Mouse (Mus musculus): ENCODE results near the gene Tob2. TPM values are rescaled to one million over a fixed set of nuclear protein-coding genes. Genes with fewer than 3 reads are reported as not detected.

Tob2 gene
- polyA plus RNA-seq, 1 experiment, result 36.9 TPM

GRCm38 (mm10) chr15:81859330-81860255 lies 997 bp upstream of the Tob2 start:
- H3K27me3 ChIP-seq (ENCODE audit: control insufficient read depth, insufficient read depth, low read length), result no peaks in the 10 kb centered on the region
- peak; percentile 93 to 96 for DNase-seq
- WGBS, result under 1% methylated on average over 39 of the region's 39 CpGs
- no peak; the same call in 1 of the 2 replicates for TF ChIP-seq POLR2A (IDR thresholded peaks at IDR 0.05; ENCODE audit: borderline replicate concordance, insufficient read depth, low read length)
- TF ChIP-seq CTCF (IDR thresholded peaks at IDR 0.05; ENCODE audit: borderline replicate concordance, insufficient read depth, low read depth, low read length), result no peak
- peak overlapping the region; percentile 85 for H3K4me3 ChIP-seq (replicated peaks; ENCODE audit: insufficient read depth, low read depth, low read length)
- peaks cover 7% of the 10 kb centered on the region; the same call in 1 of the 2 replicates for H3K4me1 ChIP-seq (ENCODE audit: control insufficient read depth, insufficient read depth, low read length)
- peak overlapping the region; percentile 100 for H3K27ac ChIP-seq (ENCODE audit: insufficient read depth, low read length)

- TF ChIP-seq POLR2A (IDR thresholded peaks at IDR 0.05; ENCODE audit: borderline replicate concordance, insufficient read depth, low read length) (peak; percentile 99), CTCF (IDR thresholded peaks at IDR 0.05; ENCODE audit: borderline replicate concordance, insufficient read depth, low read depth, low read length) (no peak)
- Histone ChIP-seq H3K4me3 (replicated peaks; ENCODE audit: insufficient read depth, low read depth, low read length) (peak overlapping the region; percentile 83), H3K27ac (ENCODE audit: insufficient read depth, low read length) (peak overlapping the region; percentile 100), H3K27me3 (ENCODE audit: control insufficient read depth, insufficient read depth, low read length) (no peaks in the 10 kb centered on the region), H3K4me1 (ENCODE audit: control insufficient read depth, insufficient read depth, low read length) (peaks cover 7% of the 10 kb centered on the region; the same call in 1 of the 2 replicates)
- WGBS, result under 1% methylated on average over 23 of the region's 23 CpGs
- DNase-seq, result peak; percentile 94 to 98
Measured at GRCm38 (mm10) chr15:81858138-81858516, 469 bp downstream of the Tob2 start.

GRCm38 (mm10) chr15:81857724-81858116 lies 876 bp downstream of the Tob2 start:
- Histone ChIP-seq H3K4me1 (ENCODE audit: control insufficient read depth, insufficient read depth, low read length) (peaks cover 11% of the 10 kb centered on the region; the same call in 1 of the 2 replicates), H3K4me3 (replicated peaks; ENCODE audit: insufficient read depth, low read depth, low read length) (peak overlapping the region; percentile 83), H3K27ac (ENCODE audit: insufficient read depth, low read length) (peak overlapping the region; percentile 88), H3K27me3 (ENCODE audit: control insufficient read depth, insufficient read depth, low read length) (no peaks in the 10 kb centered on the region)
- TF ChIP-seq CTCF (IDR thresholded peaks at IDR 0.05; ENCODE audit: borderline replicate concordance, insufficient read depth, low read depth, low read length), result no peak
- no peak for TF ChIP-seq POLR2A (IDR thresholded peaks at IDR 0.05; ENCODE audit: borderline replicate concordance, insufficient read depth, low read length)
- WGBS, result under 1% methylated on average over 33 of the region's 33 CpGs
- no peak for DNase-seq

- peak in 1 of 2 experiments; percentile 53 for DNase-seq
- Histone ChIP-seq H3K4me3 (replicated peaks; ENCODE audit: insufficient read depth, low read depth, low read length) (peak overlapping the region; percentile 83), H3K27ac (ENCODE audit: insufficient read depth, low read length) (peak overlapping the region; percentile 88), H3K27me3 (ENCODE audit: control insufficient read depth, insufficient read depth, low read length) (no peaks in the 10 kb centered on the region), H3K4me1 (ENCODE audit: control insufficient read depth, insufficient read depth, low read length) (peaks cover 14% of the 10 kb centered on the region)
- TF ChIP-seq CTCF (IDR thresholded peaks at IDR 0.05; ENCODE audit: borderline replicate concordance, insufficient read depth, low read depth, low read length) (no peak), POLR2A (IDR thresholded peaks at IDR 0.05; ENCODE audit: borderline replicate concordance, insufficient read depth, low read length) (0 out of 2 replicates have a peak, but pooled peaks have one; percentile 6)
- WGBS, result 0% methylated on average over 14 of the region's 14 CpGs
Measured at GRCm38 (mm10) chr15:81856938-81857723, 1.5 kb downstream of the Tob2 start.

GRCm38 (mm10) chr15:81856030-81856790 lies 2.4 kb downstream of the Tob2 start:
- H3K4me3 ChIP-seq (replicated peaks; ENCODE audit: insufficient read depth, low read depth, low read length), result peak overlapping the region; percentile 83
- H3K27ac ChIP-seq (ENCODE audit: insufficient read depth, low read length), result peak overlapping the region; percentile 88
- H3K27me3 ChIP-seq (ENCODE audit: control insufficient read depth, insufficient read depth, low read length), result no peaks in the 10 kb centered on the region
- TF ChIP-seq CTCF (IDR thresholded peaks at IDR 0.05; ENCODE audit: borderline replicate concordance, insufficient read depth, low read depth, low read length) (no peak), POLR2A (IDR thresholded peaks at IDR 0.05; ENCODE audit: borderline replicate concordance, insufficient read depth, low read length) (peak; percentile 59; the same call in 1 of the 2 replicates)
- peaks cover 22% of the 10 kb centered on the region for H3K4me1 ChIP-seq (ENCODE audit: control insufficient read depth, insufficient read depth, low read length)
- DNase-seq, result peak; percentile 92 to 97
- WGBS, result 1% methylated on average over 28 of the region's 28 CpGs

GRCm38 (mm10) chr15:81853081-81853480 lies 5.5 kb downstream of the Tob2 start:
- peaks cover 39% of the 10 kb centered on the region for H3K4me1 ChIP-seq (ENCODE audit: control insufficient read depth, insufficient read depth, low read length)
- H3K4me3 ChIP-seq (replicated peaks; ENCODE audit: insufficient read depth, low read depth, low read length), result peak overlapping the region; percentile 11
- 33% methylated on average over 7 of the region's 7 CpGs for WGBS
- DNase-seq, result no peak
- no peak overlapping the region; the same call in 1 of the 2 replicates for H3K27ac ChIP-seq (ENCODE audit: insufficient read depth, low read length)
- no peaks in the 10 kb centered on the region for H3K27me3 ChIP-seq (ENCODE audit: control insufficient read depth, insufficient read depth, low read length)
- no peak for TF ChIP-seq CTCF (IDR thresholded peaks at IDR 0.05; ENCODE audit: borderline replicate concordance, insufficient read depth, low read depth, low read length)
- no peak for TF ChIP-seq POLR2A (IDR thresholded peaks at IDR 0.05; ENCODE audit: borderline replicate concordance, insufficient read depth, low read length)

All from cerebellum, adult 2 months (tissue).